Mouse (Mus musculus): ENCODE data around the gene Gulp1.

The Gulp1 gene

GRCm38 (mm10) chr1:44720785-44721410 lies 169.6 kb downstream of the Gulp1 start:
- DNase-seq (ENCODE audit: low read depth, low spot score) = peak; percentile 36

DNA sequence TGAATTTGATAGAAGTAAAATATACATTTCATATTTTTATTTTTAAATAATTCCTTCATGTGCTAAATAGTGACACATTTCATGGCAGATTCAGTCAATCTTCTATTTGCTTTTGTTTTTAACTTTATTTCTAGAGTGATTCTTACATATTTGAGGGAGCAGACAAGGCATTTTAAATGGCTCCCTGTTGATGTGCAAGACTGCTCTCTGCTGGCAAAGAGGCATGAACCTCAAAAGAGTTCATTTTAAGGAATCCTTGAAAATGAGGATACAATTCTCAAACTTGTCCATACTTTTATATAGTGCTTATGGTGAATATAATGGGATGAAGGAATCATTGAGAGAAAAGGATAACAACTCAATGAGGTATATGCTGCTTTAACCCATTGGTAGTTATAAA lies 189.9 kb downstream of the Gulp1 start:
- DNase-seq (ENCODE audit: low read depth, low spot score) = peak; percentile 70

GRCm38 (mm10) chr1:44745711-44746110 lies 194.4 kb downstream of the Gulp1 start:
- DNase-seq (ENCODE audit: low read depth, low spot score) = peak; percentile 80

DNA sequence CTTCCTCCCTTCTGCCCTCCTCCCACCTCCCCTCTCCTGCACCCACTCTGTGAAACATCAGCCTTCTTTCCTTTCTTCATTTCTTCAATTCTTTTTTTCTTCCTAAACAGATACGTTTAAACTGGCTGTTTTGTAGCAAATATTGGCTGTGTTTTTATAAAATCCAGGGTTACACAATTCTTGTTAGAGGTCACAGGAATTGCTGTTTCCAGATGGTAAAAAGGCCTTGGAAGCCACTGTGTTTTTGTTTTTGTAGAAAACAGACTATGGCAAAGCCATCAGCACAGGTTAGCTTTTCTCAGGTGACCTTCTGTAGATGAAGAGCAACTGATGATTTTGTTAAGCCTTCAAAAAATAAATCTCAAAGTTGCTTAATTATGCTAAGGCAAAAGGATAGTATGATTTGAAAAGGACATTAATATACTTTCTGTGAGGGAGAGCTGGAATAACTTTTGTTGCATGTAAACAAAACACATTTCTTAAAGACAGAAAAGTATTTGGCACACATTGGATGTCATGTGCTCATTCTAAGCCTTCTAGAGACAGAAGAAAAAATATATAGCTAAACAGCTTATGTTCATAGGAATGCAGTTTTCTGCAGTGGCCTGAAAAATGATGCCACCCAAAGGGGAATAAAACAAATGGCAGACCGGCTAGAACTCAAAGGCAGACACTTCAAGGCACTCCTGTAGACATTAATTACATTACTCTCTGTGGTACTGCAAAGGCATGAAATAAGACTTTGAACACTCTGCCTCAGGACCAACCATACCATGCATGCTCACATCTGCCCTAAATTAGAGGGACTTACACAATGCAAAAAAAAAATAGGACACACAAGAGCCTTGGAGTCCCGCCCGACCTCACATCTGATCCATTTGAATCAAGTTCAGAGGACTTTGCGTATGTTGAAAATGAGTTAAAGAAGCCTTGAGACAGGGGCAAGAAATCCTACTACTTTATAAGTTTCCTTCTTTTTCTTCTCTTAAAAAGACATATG lies 199.7 kb downstream of the Gulp1 start:
- DNase-seq (ENCODE audit: low read depth, low spot score) = peak; percentile 65

DNA sequence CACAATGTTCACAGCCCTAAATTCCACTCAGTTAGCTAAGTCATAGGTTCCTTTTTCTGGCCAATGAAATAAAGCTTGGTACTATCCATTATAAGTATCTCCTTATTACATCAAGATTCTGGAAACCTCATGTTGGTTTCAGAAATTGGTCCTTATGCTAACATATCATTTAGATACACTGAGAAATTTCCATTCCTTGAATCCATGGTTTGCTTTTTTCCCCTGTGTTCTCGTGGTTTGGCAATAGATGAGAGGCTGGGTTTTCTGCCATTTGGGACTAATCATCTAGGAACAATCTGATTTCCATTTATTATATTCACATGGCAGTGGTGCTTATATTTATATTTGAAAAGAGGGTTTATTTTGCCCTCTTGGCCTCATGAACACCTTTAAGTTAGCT lies 226.9 kb downstream of the Gulp1 start:
- peak; percentile 41 for DNase-seq (ENCODE audit: low read depth, low spot score)

- no peak for DNase-seq (ENCODE audit: low read depth, low spot score)
Measured at GRCm38 (mm10) chr1:44803594-44804372, 252.5 kb downstream of the Gulp1 start.

DNA sequence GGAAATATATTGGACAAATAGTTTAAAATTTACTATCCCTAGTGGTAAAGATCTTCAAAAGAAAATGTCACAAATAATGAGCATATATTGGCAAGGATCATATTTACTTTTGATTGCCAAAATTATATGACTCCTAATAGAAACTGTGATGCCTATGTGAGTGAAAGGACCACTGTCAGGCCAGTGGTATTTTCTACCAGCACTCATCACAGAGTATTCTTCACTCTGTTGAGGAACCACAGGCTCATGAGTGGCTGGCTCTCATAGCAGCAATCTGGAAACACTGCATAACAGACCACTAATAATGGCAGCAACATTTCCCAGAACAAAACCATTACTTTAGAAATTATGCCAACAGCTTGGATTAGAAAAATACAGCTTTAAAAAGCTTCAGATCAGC lies 255.1 kb downstream of the Gulp1 start:
- DNase-seq (ENCODE audit: low read depth, low spot score) = no peak

DNA sequence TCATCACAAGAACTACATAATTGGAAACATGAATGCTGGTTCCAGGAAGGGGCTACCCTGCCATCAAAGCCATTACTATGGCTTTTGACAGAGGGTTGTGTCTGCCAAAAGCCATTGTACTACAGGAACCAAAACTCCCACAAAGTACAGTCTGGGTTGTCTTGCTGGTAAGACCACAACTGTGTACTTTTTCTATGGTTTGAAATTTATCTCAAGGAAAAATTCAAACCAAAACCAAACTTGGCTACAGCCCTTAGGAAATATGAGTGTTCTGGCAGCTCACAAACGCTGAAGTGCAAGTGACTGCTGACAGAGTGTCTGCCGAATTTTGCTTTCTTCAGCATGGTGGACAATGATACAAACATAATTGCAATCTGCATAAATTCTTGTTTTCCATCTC lies 259.0 kb downstream of the Gulp1 start:
- DNase-seq (ENCODE audit: low read depth, low spot score) = no peak

GRCm38 (mm10) chr1:44833934-44834333 lies 282.6 kb downstream of the Gulp1 start:
- DNase-seq (ENCODE audit: low read depth, low spot score) = no peak
